Mouse (Mus musculus) fibroblast of lung, adult 2 months (primary cell): ENCODE data around the gene Btg4.

ENCODE experiments used
- DNase-seq: peaks from one replicate; pipeline ENCODE4 v3.0.0-alpha.2; 2011; ENCODE audit warnings: low read depth

Btg4 gene

DNA sequence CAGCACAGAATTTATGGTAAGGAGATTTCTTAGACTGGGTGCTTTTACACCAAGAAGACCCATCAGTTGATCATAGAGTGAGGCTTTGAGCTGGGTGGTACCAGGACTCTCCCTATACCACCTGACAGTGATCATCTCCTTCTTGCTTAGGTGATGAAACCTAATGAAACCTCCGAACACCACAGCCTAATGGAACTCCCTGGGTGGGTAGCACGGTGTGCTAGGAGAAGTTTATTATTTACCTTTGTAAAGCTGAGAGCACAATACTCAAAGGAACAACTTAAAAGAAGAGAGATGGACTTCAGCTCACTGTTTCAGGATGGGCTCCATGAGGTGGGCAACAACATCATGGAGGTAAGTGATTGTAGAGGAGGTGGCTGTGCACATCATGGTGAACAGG is at the start of gene Btg4:
Btg4 (plus strand) TSS at position 301 of the 400 bp plus-strand sequence.
- DNase-seq = no peak

DNA sequence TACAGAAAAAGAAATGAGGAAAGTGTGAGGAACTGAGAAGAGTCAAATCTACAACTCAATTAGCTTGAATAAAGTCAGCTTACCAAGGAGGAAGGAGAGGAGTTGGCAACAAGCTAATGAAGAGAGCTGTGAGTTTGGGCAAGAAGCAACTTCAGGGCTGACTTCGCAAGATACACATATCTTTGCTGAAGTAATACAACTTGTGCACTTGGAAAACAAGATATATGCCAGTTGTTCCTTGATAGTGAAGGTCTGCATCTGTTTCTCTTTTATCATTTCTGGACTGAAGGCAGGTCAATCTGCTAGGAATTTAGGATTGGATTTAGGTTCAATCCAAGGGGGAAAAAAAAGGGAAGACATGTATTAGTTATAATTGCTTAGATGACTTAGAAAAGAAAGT is 47.1 kb upstream of the Btg4 start:
- DNase-seq = no peak

DNA sequence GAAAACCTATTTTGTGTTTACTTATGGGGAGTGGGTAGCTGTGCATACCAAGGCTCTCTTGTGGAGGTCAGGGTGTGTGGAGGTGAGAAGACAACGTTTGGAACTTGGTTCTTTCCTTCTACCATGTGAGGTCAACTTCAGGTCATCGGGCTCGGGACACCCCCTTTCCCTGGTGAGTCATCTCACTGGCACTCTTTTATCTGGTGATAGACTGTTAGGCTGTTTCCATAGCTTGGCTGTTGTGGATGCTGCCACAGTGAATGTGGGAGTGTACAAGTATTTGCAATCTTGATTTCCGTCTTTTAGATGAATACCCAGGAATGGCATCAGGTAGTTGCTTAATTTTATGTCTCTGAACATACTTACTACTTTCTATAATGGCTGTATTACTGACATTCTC is 45.0 kb upstream of the Btg4 start:
- DNase-seq = no peak

DNA sequence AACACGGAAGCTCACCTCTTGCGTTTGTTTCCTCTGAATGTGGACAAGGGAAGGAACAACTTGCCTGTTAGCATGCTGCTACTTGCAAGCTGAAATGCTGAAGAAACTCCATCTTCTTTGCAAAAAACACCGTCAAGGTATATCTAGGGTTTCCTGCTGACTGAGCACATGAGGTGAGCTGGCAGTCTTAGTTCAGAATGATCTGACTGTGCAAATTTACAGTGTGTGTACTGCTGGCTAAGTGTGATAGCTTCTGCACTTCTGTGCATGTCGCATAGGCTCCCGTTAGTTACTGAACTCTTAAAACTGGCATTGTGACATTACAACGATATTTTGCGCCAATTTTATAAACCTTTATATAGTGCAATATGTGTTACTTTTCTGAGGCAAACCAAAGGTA is 41.0 kb upstream of the Btg4 start:
- DNase-seq = no peak

DNA sequence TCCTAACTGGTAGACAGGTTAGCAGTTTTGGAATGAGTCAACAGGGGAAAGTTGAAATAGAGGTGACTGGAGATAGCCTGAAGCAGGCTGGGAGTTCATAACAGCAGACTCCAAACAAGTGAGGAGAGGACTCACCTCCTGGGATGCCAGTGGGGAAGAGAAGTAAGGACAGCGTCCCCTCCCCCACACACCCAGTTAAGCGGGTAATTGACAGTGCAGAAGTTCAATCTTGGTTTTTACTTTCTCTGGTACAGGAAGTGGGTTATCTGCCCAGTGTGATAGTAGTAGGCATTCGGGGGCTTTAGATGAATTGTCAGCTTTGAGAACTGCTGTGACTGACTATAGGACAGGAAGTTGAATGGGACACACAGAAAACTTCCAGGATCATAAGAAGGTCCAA is 40.4 kb upstream of the Btg4 start:
- DNase-seq = no peak

DNA sequence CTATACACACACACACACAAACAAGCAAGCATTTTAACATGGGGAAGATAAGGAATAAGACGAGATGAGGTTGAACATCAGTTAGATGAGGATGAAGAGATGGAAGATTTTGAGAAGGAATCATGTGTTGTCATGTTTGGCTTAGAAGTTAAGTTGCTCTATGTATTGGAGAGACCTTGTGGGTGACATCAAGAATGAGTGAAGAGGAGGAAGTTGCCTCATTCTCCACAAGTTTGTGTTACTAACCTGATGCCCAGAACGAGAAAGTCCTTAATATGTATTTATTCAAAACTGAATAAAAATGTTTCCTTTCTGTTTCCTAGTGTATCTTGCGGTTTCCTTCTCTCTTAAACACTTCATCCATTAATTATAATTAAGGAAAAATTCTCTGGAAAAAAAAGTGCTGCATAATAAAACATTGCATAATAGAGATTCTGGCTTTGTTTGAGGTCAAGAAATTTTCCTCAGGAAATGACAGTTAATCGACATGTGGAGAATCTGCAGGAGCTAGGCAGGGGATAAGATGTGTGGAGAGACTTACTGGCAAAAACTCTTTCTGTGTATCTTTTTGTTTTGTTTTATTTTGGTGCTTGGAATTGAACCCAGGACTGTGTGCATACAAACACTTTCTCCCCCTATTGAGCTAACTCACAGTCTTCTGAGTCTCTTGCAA is 39.4 kb upstream of the Btg4 start:
- no peak for DNase-seq

DNA sequence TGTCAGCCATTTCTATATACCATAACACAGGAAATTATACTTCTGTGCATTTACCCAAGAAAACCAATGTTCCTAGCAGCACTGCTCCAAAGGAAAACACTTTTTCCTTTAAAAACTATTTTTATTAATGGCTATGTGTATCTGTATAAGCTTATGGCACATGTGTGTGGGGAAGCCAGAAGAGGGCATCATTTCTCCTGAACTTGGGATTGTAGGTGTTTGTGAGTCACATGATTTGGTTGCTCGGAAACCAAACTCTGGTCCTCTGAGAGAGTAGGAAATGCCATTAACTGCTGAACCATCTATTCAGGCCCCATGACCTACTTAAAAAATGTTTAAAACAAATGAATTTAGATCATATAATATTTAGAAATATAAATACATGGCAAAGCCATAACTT is 33.7 kb upstream of the Btg4 start:
- no peak for DNase-seq

DNA sequence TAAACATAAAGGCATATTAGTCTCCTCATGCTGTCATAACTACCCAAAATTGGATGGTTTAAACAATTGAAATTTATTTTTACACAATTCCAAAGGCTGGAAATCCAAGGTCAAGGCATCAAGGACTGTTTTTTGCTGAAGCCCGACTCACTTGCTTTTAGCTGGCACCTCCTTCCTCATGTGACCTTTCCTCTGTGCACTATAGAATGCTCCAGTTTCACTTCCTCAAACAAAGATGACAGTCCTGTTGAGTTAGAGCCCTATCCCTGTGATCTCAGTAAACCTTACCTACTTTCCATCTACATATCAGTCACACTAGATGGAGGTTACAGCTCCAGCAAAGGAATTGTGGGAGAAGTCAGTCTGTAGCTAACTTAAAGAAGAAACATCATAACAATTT is 30.6 kb upstream of the Btg4 start:
- DNase-seq = no peak

DNA sequence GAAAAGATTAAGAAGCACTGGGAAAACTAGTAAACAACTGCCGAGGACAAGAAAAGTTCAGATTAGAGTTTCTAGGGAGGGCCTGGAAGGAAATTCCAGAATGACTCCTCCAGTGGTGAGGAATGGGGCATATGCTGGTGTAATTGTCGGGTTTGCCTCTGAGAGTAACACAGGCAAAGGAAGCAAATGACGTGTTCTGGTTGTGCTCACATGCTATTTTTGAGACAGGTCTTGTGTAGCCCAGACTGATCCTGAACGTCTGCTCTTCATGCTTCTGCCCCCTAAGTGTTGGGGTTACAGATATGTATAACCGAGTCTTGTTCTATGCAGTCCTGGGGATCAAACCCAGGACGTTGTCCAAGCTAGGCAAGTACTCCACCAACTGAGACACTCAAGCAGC is 29.1 kb upstream of the Btg4 start:
- DNase-seq = no peak

DNA sequence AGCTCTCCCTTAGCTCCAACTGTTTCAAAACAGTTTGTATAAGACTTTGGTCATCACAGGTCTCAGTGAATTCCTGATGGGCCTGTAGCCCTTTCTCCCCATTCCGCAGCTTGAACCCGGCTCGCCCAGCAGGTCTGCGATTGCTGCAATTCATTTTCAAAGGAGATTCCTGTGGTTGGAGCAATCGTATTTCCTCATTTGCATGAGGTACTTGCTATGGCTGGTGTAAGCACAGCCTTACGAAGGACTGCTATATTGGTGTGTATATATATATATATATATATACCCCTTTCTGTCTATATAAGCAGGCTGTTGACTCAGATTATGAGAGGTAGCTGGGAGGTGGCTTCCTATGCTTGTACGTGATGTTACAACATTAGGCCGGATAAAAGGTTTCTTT is 28.4 kb upstream of the Btg4 start:
- no peak for DNase-seq

DNA sequence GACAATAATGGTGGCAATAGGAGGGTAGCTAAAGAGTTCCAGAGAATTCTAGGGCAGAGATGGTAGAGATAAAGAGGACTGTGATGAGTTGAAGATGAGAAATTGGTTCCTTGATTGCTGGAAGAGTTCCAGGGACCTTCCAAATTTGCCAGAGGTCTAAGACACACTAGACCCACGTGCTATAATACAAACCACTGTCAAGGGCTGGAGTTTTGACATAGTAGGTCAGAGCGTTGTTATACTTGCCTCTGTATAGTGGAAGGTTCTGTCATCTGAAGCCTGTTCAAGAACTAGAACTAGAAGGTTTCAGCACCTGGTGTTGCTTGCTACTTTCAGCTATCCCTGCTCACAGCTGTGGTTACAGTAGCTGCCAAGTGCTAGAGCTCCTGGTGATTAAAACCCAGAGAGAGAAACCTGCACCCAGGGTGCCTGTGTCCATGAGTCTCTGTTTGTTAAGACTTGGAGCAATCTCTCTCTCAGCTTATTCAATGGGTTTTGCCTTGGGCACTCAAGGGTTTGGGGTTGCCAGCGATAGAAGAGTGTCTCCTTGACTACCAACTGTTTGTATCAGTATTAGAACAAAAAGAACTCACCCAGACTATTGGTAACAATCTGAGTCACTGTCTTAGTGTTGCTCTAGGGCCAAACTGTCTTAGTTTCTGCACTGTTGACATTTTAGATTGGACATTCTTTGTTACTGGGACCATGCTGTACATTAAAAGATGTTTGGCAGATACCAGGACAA is 27.7 kb upstream of the Btg4 start:
- DNase-seq = no peak

DNA sequence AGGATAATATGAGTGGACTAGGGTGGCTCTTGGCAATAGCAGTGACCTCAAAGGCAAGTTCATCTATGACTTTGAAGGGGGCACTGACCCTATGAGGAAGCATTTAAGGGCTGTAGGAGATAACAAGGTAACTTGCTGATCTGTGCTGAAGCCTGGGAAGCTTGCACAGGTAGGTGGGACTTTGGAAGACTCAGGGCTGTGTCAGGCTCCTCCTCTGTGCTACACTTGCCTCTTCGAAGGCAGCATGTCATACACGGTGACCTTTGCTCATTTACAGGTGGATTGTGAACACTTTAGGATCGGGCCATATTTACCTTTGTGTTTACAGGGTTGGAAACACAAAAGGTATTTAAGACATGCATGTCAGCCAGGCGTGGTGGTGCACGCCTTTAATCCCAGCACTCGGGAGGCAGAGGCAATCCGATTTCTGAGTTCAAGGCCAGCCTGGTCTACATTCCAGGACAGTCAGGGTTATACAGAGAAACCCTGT is 19.2 kb upstream of the Btg4 start:
- no peak for DNase-seq

DNA sequence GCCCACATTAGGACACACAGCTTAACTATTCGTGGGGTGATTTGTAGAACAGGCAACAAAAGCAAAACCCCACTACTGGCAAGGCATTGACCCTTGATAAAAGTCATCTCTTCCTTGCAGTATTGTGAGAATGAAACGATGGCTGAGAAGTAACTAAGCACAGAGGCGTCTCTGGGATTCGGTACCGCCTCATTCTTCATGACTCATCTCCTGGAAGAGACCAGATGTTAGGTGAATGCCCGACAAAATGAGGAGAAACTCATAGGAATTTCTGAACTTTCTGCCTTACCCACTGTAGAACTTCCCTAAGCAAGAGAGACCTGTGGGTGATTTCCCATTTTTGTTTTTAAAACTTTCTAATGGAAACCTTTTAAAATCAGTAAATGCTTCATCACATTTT is 18.6 kb upstream of the Btg4 start:
- peak; percentile 32 for DNase-seq

DNA sequence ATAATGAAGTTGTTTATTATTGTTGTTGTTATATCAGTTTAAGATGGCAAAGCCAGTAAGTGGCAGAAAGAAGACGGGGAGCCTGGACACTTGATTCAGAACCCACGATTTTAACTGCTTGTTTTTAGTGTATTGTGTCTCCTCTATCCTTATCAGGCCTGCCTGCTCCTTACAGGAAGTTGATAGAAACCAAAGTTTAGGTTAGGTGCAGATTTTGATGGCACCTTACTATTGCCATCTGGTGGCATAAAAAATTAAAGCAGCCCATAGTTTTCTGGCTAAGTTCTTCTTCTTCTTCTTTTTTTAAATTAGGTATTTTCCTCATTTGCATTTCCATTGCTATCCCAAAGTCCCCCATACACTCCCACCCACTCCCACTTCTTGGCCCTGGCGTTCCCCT is 8.5 kb upstream of the Btg4 start:
- DNase-seq = no peak

DNA sequence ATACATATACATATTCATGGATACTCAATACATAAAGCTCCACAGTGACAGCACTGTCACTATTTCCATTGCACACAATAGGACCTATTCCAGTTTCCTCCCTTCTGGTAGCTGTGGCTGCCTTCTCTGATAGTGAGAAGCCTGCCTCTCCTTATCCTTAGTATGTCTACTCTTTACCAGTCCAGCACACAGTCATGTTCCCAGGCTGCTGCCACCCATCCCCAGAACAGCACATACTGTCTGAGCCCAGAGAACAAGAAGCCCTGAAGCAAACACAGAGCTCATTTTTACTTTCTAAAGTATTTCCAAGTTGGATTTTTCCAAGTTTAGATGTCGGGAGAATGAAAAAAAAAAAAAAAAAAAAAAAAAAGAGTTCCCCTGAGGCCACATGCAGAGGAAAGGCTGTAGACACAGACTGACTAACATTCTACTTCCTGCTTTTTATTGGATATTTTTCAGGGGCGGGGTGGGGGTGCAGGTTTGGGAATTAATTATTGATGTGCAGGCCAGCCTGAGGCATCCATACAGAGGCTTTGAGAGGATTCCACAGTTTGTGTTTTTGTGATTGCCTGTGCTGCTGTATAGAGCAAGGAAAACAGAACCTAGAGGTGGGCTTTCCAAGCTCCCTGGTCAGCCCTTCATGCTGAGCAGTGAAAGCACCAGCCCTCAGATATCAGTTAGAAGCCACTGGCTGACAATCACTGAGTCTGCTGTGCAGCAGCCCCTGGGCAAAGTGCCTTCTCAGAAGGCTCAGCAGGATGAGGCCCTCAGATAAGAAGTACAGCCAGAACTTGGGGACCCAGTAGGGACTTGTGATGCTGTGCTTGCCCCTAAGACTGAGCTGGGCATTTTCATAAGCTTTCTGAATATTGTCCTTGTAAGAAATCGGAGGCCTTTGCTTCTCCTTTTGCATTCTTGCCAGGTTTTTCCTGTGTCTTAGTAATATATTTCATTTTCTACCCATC is 4.1 kb upstream of the Btg4 start:
- DNase-seq = no peak

DNA sequence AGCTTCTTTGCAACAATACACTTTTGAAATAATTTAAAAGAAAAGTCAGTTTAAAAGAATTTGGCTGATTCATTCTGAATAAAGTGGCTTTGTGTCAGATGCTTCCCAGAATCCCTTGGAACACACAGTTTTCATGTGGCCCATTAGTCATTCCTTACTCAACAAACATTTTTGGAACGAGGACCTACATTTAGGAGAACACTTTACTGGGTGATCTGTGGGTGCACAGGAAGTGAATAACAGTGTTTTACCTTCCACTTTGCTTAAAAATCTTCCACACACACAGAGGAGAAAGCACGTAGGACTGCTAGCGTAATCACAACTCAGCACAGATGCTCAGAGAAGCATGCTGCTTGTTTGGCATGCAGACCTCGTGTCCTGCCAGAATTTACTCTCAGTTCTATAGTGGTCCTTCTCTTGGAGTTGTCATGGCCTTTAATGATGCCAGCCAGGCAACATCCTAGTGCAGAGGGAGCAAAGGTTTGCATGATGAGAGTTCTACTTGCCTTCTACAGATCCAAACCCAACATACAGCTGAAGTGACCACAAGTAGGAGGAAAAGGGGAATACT is 1.7 kb upstream of the Btg4 start:
- peak; percentile 83 for DNase-seq

DNA sequence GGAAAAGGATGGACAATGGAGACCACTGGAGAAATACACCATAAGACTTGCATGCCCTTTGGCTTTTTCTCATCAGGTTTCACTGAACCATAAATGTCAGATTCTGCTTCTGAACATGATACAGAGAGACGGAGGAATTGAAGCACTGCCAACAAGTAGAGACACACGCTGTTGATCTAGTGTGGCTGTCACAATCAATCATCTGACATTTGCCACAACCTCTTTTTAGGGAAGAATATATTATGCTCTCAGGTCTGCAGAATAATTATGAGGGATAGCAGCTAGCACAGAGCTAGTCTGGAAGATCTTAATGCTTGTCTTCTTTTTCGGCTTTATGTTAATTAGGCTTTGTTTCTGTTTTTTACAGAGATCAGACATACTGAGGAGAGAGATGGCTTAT is 7.5 kb downstream of the Btg4 start:
- DNase-seq = no peak

DNA sequence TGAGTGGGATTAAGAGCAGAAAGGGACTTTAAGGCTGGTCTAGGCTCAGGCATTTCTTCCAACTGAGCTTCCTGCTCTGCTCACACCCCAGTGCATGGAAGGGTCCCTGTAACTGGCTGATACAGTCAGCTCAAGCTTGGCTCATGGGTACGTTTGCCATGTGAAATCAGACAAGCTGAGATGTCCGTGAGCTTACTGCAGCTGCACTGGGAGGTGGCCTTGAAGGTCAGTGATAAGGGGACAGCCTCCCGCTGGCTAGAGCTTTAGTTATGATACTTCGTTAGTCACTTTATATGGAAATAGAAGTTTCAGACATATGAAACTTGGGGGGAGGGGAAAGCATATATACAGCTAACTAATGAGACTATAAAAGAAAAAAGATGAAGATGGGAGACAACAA is 10.1 kb downstream of the Btg4 start:
- DNase-seq = no peak

DNA sequence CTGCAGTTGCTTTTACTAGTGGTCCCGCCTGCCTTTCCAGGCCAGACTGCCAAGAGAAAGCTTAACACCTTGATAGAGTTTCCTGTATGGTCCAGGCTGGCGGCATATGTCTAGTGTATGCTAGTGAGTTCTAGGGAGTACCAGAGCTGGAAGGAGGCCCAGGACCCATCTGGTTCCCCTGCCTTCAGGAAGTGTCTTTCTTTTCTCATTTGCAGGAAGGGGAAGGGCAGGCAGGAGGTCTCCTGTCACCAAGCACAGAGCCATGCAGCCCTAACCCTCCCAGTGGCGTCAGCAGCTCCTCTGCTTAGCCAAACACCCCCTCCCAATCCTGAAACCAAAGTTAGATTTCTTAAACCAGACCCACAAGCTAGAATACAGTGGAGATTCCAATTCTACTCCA is 15.1 kb downstream of the Btg4 start:
- DNase-seq = no peak

DNA sequence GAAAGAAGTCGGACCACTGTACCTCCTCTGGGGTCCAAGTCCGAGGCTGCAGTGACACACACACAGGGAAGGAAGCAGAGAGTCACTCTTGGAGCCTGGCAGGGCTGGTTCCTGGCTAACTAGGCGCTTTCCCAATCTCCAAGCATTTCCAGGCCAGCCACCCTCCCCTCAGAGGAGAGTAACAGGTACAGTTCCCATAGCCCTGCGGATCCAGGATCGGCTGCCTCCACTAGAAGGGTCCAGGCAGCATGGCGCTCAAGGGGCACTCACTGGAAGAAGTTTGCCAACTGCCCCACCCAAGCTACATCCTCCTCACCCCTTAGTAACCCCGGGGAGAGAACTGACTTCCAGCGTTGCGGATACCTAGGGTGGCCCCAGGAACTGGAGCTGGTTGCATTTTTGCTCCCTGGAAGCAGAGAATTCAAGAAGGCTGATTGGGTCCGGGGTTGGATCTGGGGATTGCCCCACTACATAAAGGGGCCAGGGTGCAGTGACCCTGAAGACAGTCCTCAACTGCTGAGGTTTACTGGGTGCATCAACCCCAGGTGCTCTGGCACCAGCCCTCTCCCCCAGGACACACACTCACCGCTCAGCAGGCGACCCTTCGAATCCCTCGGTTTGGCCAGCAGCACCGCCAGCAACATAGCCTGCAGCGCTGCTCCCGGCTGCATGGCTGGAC is 15.7 kb downstream of the Btg4 start:
- no peak for DNase-seq

DNA sequence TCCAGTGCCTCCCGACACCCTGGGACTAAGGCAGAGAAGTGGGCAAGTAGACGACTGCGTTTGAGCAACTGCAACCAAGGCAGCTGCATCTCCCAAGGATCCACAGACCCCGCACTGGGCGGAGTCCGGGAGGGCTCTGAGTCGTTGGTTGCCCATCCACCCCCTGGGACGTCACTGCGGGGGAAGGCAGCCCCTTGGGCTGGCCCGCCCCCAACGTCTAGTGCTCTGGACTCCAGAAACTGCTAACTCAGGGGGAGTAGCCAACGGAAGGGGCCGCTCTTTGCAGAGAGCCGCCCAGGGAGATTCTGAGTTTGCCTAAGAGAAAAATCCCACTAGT is 16.2 kb downstream of the Btg4 start, which contains the start of gene Layn:
Layn (minus strand) TSS at position 116 of the 337 bp plus-strand sequence.
- DNase-seq = peak; percentile 87

DNA sequence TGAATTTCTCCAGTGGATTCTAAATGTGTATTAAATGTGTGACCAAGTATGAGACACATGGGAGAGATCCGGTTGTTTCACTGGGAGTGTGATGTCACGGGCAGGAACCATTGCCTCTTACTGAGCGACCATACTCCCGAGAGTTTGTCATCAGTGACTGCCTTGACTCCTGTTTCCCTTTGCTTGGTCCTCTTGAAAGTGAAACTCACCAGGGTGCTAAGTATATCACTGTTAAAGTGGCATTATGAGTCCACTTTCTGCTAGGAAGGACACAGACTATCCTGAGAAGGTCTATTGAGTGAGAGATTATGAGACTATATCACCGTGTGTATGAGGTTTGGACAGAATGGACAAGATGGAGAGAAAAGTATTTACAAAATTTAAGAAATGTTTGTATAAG is 20.9 kb downstream of the Btg4 start:
- no peak for DNase-seq
